Mouse (Mus musculus): ENCODE measurements around the gene Phb. TPM values are rescaled to one million over a fixed set of nuclear protein-coding genes. Genes with fewer than 3 reads are reported as not detected.

Phb gene
- polyA plus RNA-seq, 1 experiment from 2014 or later = 224 TPM

DNA sequence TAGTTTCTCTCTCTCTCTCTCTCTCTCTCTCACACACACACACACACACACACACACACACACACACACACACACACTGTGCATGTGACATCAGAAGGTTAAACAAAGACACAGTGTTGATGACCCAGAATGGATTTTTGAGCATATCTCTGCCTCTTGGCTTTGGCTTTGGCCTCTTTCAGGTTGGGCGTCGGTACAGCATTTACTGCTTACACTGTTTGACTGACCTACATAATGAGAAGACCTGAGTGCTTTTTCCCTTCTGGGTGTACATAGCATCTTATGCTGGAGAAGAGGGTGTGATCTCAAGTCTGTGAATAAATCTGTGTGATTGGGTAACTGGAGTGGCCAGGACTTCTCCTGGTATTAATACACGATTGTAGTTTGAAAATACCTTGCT lies 52.6 kb downstream of the Phb start:
- WGBS = 68% methylated on average over 3 of the region's 3 CpGs
- Histone ChIP-seq H3K4me2 (replicated peaks; ENCODE audit: low read depth, low read length) (no peak overlapping the region), H3K9ac (replicated peaks; ENCODE audit: low read depth, low read length) (no peak overlapping the region), H3K9me3 (ENCODE audit: control insufficient read depth, low read depth, low read length) (no peaks in the 10 kb centered on the region), H3K4me3 (ENCODE audit: low read depth, low read length) (no peak overlapping the region), H3K27ac (ENCODE audit: low read length) (no peak overlapping the region), H3K36me3 (ENCODE audit: control insufficient read depth, insufficient read depth, low read length) (no peaks in the 10 kb centered on the region), H3K4me1 (ENCODE audit: control insufficient read depth, insufficient read depth, low read length) (peaks cover 13% of the 10 kb centered on the region), H3K27me3 (ENCODE audit: control insufficient read depth, insufficient read depth, low read length) (no peaks in the 10 kb centered on the region)
- ATAC-seq (ENCODE audit: insufficient number of reproducible peaks, insufficient read depth, low FRiP score, low read depth) = no peak

DNA sequence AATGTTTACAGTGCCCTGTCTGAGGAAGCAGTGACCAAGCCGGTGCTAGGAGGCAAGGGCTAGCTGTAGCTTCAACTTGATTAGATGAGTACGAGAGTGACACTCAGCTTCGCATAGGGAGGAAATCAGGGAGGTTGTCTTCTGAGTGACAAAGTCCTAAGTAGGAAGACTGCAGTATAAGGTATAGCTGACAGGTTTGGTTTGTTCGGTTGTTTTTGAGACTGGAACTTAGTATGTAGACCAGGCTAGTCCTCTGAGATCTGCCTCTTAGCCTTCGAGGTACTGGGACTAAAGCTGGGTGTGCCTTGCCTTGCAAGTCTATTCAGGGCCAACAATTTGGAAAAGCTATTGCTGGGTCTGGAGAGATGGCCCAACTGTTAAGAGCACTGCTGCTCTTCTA lies 56.5 kb downstream of the Phb start, which contains the start of gene B130006D01Rik:
Gene B130006D01Rik, plus strand, starts transcription at position 301 of the 400 bp plus-strand sequence.
- Histone ChIP-seq H3K4me1 (ENCODE audit: control insufficient read depth, insufficient read depth, low read length) (peaks cover 2% of the 10 kb centered on the region; the same call in 1 of the 2 replicates), H3K4me3 (ENCODE audit: low read depth, low read length) (no peak within 1 kb of the TSS), H3K9ac (replicated peaks; ENCODE audit: low read depth, low read length) (no peak within 1 kb of the TSS), H3K27ac (ENCODE audit: low read length) (no peak within 1 kb of the TSS), H3K27me3 (ENCODE audit: control insufficient read depth, insufficient read depth, low read length) (no peaks in the 10 kb centered on the region), H3K9me3 (ENCODE audit: control insufficient read depth, low read depth, low read length) (no peaks in the 10 kb centered on the region), H3K36me3 (ENCODE audit: control insufficient read depth, insufficient read depth, low read length) (no peaks in the 10 kb centered on the region), H3K4me2 (replicated peaks; ENCODE audit: low read depth, low read length) (no peak within 1 kb of the TSS)
- ATAC-seq (ENCODE audit: insufficient number of reproducible peaks, insufficient read depth, low FRiP score, low read depth) = no peak
- WGBS = 84% methylated on average over 5 of the region's 5 CpGs

DNA sequence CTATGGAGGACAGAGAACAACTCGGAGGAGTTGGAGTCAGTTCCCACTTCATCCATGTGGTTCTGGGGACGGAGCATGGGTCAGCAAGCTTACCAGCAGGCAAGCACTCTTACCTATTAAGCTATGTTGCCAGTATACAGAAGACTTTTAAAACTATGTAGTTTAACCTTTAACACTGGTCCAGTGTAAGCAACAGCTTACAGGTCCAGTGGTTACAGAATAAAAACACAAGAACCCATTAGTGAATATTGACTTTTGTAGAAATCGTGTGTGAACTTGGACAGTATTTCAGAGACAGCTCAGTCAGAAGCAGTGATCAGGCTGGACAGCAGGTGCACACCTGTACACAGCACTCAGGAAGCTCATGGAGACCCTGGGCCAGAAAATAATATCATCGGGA lies 57.7 kb downstream of the Phb start:
- ATAC-seq (ENCODE audit: insufficient number of reproducible peaks, insufficient read depth, low FRiP score, low read depth) = no peak

DNA sequence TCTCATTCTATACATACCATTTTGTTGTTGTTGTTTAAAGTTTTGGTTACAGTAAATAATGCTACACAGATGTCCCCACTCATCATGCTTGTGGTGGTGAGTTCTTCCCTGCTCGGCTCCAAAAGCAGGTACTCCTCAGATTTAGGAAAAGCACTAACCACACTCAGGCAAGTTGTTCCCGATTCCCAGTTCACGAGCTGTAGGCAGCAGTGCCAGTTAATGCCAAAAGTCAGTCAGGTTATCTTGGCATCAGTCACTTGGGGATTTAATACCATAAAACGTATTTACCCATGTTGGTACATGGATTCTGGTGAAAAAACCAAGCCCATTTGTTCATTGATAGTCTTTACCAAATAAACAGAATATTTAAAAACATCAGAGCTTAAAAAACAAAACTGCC lies 59.4 kb downstream of the Phb start:
- no peak for ATAC-seq (ENCODE audit: insufficient number of reproducible peaks, insufficient read depth, low FRiP score, low read depth)
- Histone ChIP-seq H3K27me3 (ENCODE audit: control insufficient read depth, insufficient read depth, low read length) (no peaks in the 10 kb centered on the region), H3K9me3 (ENCODE audit: control insufficient read depth, low read depth, low read length) (no peaks in the 10 kb centered on the region), H3K4me3 (ENCODE audit: low read depth, low read length) (no peak overlapping the region), H3K4me1 (ENCODE audit: control insufficient read depth, insufficient read depth, low read length) (peaks cover 2% of the 10 kb centered on the region; the same call in 1 of the 2 replicates), H3K9ac (replicated peaks; ENCODE audit: low read depth, low read length) (no peak overlapping the region), H3K36me3 (ENCODE audit: control insufficient read depth, insufficient read depth, low read length) (no peaks in the 10 kb centered on the region), H3K4me2 (replicated peaks; ENCODE audit: low read depth, low read length) (no peak overlapping the region), H3K27ac (ENCODE audit: low read length) (no peak overlapping the region)
- 79% methylated on average over 4 of the region's 4 CpGs for WGBS

More for the DNA sequence above, 57.7 kb downstream of the Phb start:
- Histone ChIP-seq H3K27me3 (ENCODE audit: control insufficient read depth, insufficient read depth, low read length) (no peaks in the 10 kb centered on the region), H3K9ac (replicated peaks; ENCODE audit: low read depth, low read length) (no peak overlapping the region), H3K4me3 (ENCODE audit: low read depth, low read length) (no peak overlapping the region), H3K27ac (ENCODE audit: low read length) (no peak overlapping the region), H3K4me2 (replicated peaks; ENCODE audit: low read depth, low read length) (no peak overlapping the region), H3K4me1 (ENCODE audit: control insufficient read depth, insufficient read depth, low read length) (peaks cover 2% of the 10 kb centered on the region; the same call in 1 of the 2 replicates), H3K9me3 (ENCODE audit: control insufficient read depth, low read depth, low read length) (no peaks in the 10 kb centered on the region), H3K36me3 (ENCODE audit: control insufficient read depth, insufficient read depth, low read length) (no peaks in the 10 kb centered on the region)
- 89% methylated on average over 4 of the region's 4 CpGs for WGBS

DNA sequence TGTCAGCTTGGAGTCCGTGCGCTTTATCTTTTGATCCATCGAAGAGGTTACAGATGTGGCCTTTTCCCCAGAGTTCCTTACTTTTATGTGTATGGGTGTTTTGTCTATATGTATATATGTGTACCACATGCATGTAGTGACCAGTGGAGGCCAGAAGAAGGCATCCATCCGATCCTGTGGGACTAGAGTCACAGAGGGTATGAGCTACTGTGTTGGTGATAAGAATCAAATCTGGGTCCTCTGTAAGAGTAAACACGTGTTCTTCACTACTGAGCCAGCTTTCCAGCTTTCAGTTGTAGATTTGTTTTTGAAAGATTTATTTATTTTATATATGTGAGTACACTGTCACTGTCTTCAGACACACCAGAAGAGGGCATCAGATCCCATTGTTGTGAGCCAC lies 61.2 kb downstream of the Phb start:
- Histone ChIP-seq H3K4me3 (ENCODE audit: low read depth, low read length) (no peak overlapping the region), H3K36me3 (ENCODE audit: control insufficient read depth, insufficient read depth, low read length) (no peaks in the 10 kb centered on the region), H3K9me3 (ENCODE audit: control insufficient read depth, low read depth, low read length) (no peaks in the 10 kb centered on the region), H3K9ac (replicated peaks; ENCODE audit: low read depth, low read length) (no peak overlapping the region), H3K4me2 (replicated peaks; ENCODE audit: low read depth, low read length) (no peak overlapping the region), H3K27ac (ENCODE audit: low read length) (no peak overlapping the region), H3K27me3 (ENCODE audit: control insufficient read depth, insufficient read depth, low read length) (no peaks in the 10 kb centered on the region), H3K4me1 (ENCODE audit: control insufficient read depth, insufficient read depth, low read length) (peaks cover 2% of the 10 kb centered on the region; the same call in 1 of the 2 replicates)
- 88% methylated on average over 5 of the region's 5 CpGs for WGBS
- no peak for ATAC-seq (ENCODE audit: insufficient number of reproducible peaks, insufficient read depth, low FRiP score, low read depth)

DNA sequence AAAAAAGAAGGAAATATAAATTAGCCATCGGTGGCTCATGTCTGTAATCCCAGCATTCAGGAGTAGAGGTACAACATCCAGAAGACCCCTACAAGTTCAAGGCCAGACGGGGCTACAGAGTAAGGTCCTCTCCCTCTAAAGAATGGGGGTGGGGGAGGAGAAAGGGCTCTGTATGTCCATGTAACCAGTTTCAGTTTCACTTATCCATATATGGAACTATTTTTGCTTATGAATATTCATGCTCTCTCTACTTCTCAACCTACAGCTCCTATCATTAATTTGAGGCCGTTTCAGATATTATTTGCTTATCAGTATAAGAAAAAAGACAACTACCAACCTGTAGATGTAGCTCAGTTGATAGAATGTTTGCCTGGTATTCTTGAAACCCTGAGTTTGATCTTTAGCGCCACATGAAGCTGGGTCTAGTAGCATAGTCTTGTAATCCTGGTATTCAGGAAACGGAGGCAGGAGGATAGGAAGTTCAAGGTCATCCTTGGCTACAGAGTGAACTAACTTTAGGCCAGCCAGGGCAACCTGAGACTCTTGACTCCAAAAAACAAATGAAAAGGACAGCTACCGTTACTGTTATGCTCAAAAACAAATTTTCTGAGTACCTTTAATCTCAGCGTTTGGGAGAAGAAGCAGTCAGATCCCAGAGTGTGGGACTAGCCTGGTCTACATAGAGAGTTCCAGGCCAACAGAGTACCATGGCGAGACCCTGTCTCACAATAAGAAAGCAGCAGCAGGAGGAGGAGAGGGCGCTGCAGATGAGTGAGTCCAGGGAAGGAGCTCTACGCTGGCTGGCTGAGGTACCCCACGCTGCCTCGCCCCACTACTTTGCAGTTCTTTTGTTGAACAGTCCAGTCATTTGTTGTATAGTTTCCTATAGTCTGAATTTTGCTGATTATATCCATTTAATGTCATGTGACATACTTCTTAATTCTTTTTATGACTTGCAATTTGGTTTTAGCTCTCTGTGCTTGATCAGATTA lies 62.5 kb downstream of the Phb start:
- no peak for ATAC-seq (ENCODE audit: insufficient number of reproducible peaks, insufficient read depth, low FRiP score, low read depth)
- Histone ChIP-seq H3K36me3 (ENCODE audit: control insufficient read depth, insufficient read depth, low read length) (no peaks in the 10 kb centered on the region), H3K4me3 (ENCODE audit: low read depth, low read length) (no peak overlapping the region), H3K27ac (ENCODE audit: low read length) (no peak overlapping the region), H3K4me2 (replicated peaks; ENCODE audit: low read depth, low read length) (no peak overlapping the region), H3K9me3 (ENCODE audit: control insufficient read depth, low read depth, low read length) (no peaks in the 10 kb centered on the region), H3K27me3 (ENCODE audit: control insufficient read depth, insufficient read depth, low read length) (no peaks in the 10 kb centered on the region), H3K4me1 (ENCODE audit: control insufficient read depth, insufficient read depth, low read length) (peaks cover 2% of the 10 kb centered on the region; the same call in 1 of the 2 replicates), H3K9ac (replicated peaks; ENCODE audit: low read depth, low read length) (no peak overlapping the region)
- 84% methylated on average over 12 of the region's 12 CpGs for WGBS

Other genes with a start within 250 kb of the Phb start
- gene Nxph3, start 152.4 kb upstream of the Phb start, polyA plus RNA-seq (2014; fragmentation: Nextera tagmentation; extraction: Ambion mirVana) = 0.86 and 1.1 TPM in 2 replicates
- 8.5 and 9.3 TPM in 2 replicates for gene Ngfr, start 79.2 kb upstream of the Phb start, polyA plus RNA-seq (2014; fragmentation: Nextera tagmentation; extraction: Ambion mirVana)
- 11.7 and 13.9 TPM in 2 replicates for gene Zfp652, start 45.7 kb downstream of the Phb start, polyA plus RNA-seq (2014; fragmentation: Nextera tagmentation; extraction: Ambion mirVana)
- gene B130006D01Rik, start 56.6 kb downstream of the Phb start, polyA plus RNA-seq (2014; fragmentation: Nextera tagmentation; extraction: Ambion mirVana) = 2.3 and 2.5 TPM in 2 replicates
- gene Phospho1, start 157.5 kb downstream of the Phb start, polyA plus RNA-seq (2014; fragmentation: Nextera tagmentation; extraction: Ambion mirVana) = not detected in 2 replicates
- gene Gngt2, start 170.3 kb downstream of the Phb start, polyA plus RNA-seq (2014; fragmentation: Nextera tagmentation; extraction: Ambion mirVana) = 13.7 and 15.1 TPM in 2 replicates
- 2.9 and 3.7 TPM in 2 replicates for gene Abi3, start 175.5 kb downstream of the Phb start, polyA plus RNA-seq (2014; fragmentation: Nextera tagmentation; extraction: Ambion mirVana)
- 3.2 and 3.8 TPM in 2 replicates for gene B4galnt2, start 247.9 kb downstream of the Phb start, polyA plus RNA-seq (2014; fragmentation: Nextera tagmentation; extraction: Ambion mirVana)

All from stomach, embryonic 14.5 days (tissue).